Mouse (Mus musculus) forebrain, embryonic 13.5 days (tissue): Measurements from ENCODE around the gene Tssk2. TPM values are rescaled to one million over a fixed set of nuclear protein-coding genes. Genes with fewer than 3 reads are reported as not detected.

ENCODE experiments used
- ATAC-seq: fragments of 200-750 bp; cut with Nextera tagmentation; 2 replicates; pipeline ENCODE4 v1.8.0; 2017
- H3K27ac ChIP-seq: fragments of 300-500 bp; sonication (generic); 2 replicates; pipeline ENCODE4 v1.5.1; 2015; ENCODE audit warnings: inconsistent platforms, mild to moderate bottlenecking, moderate library complexity
- H3K27me3 ChIP-seq: fragments of 300-500 bp; sonication (generic); 2 replicates; pipeline ENCODE4 v1.6.1; 2015; ENCODE audit warnings: mild to moderate bottlenecking, inconsistent platforms
- H3K36me3 ChIP-seq: fragments of 300-500 bp; sonication (generic); 2 replicates; pipeline ENCODE4 v1.6.1; 2015; ENCODE audit warnings: mild to moderate bottlenecking, inconsistent platforms; ENCODE audit not compliant: poor library complexity, severe bottlenecking
- H3K4me1 ChIP-seq: fragments of 300-500 bp; sonication (generic); 2 replicates; pipeline ENCODE4 v1.6.1; 2015; ENCODE audit warnings: inconsistent platforms
- H3K4me2 ChIP-seq: fragments of 300-500 bp; sonication (generic); 2 replicates; pipeline ENCODE4 v1.6.1; 2015; ENCODE audit warnings: inconsistent platforms, mild to moderate bottlenecking, moderate library complexity
- H3K4me3 ChIP-seq: fragments of 300-500 bp; sonication (generic); 2 replicates; pipeline ENCODE4 v1.5.1; 2015; ENCODE audit warnings: mild to moderate bottlenecking, inconsistent platforms
- H3K9ac ChIP-seq: fragments of 300-500 bp; sonication (generic); 2 replicates; pipeline ENCODE4 v1.6.1; 2015; ENCODE audit warnings: mild to moderate bottlenecking, inconsistent platforms
- H3K9me3 ChIP-seq: fragments of 300-500 bp; sonication (generic); replicated peaks from 2 replicates; pipeline ENCODE4 v1.6.1; 2016; ENCODE audit warnings: inconsistent platforms
- WGBS: fragments of 180-500 bp; shearing (Covaris S2); methylation state at CpG from one replicate; pipeline ENCODE4 v1.1.7; 2015; 5-methylcytosine and 5-hydroxymethylcytosine counted together
- polyA plus RNA-seq: library from polyadenylated mRNA; unstranded; fragments of >200 nt; fragmentation: Nextera tagmentation; extraction: Ambion mirVana; gene quantifications from 2 replicates; pipeline ENCODE4 v1.2.1, GENCODE M21; 2015

Tssk2 gene
- not detected in 2 replicates for polyA plus RNA-seq

DNA sequence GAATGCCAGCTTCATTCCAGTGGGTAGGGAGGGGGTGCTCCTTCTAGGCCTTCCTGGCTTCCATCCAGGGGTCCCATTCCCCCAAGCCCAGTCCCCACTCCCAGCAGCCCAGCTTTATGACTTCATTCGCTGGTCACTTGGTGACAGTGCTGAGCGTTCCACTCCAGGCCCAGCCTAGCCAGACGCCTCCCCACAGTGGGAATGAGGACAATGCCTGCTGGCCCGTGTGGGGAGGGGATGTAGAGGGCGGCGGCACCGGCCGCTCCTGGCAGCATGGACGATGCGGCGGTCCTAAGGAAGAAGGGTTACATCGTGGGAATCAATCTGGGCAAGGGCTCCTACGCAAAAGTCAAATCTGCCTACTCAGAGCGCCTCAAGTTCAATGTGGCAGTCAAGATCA, at the start of gene Tssk2, which contains the start of gene Dgcr2:
Tssk2 (plus strand) TSS at position 176 of the 400 bp plus-strand sequence.
Dgcr2 (minus strand) TSS at position 101 of the 400 bp plus-strand sequence.
- H3K4me3 ChIP-seq: no peak within 1 kb of the TSS
- 90% methylated on average over 14 of the region's 14 CpGs for WGBS
- H3K9me3 ChIP-seq: no peaks in the 10 kb centered on the region
- H3K4me2 ChIP-seq: no peak within 1 kb of the TSS
- peaks cover 52% of the 10 kb centered on the region for H3K36me3 ChIP-seq
- H3K9ac ChIP-seq: no peak within 1 kb of the TSS
- 0 out of 2 replicates have a peak, but pooled peaks cover 3% of the 10 kb centered on the region for H3K27me3 ChIP-seq
- H3K27ac ChIP-seq: no peak within 1 kb of the TSS
- ATAC-seq: no peak
- no peaks in the 10 kb centered on the region for H3K4me1 ChIP-seq

DNA sequence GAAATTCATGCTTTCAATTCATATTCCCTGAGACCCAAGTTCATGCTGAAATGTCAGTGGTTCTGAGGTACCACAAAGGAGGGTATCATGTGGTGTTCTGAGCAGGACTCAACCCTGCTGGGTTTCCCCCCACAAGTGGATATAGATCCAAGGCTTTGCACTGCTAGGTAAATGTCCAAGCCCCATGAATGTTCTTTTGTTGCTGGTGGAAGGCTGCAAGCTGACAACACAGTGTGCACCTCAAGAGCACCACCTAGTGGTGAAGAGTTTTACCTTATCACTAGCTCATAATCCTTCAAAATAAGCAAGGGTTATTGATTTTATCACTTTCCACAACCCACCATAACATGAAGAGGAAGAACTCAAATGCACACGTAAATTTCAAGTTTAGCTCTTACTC, 49.5 kb upstream of the Tssk2 start:
- H3K4me1 ChIP-seq: no peaks in the 10 kb centered on the region
- H3K36me3 ChIP-seq: peaks cover 92% of the 10 kb centered on the region
- no peaks in the 10 kb centered on the region for H3K27me3 ChIP-seq
- ATAC-seq: 0 out of 2 replicates have a peak, but pooled peaks have one; percentile 55
- H3K27ac ChIP-seq: peak overlapping the region; percentile 45
- H3K4me3 ChIP-seq: no peak overlapping the region
- no peaks in the 10 kb centered on the region for H3K9me3 ChIP-seq
- H3K9ac ChIP-seq: 0 out of 2 replicates have a peak overlapping the region, but pooled peaks have one; percentile 12
- H3K4me2 ChIP-seq: no peak overlapping the region
- 20% methylated on average over 1 of the region's 1 CpGs for WGBS

DNA sequence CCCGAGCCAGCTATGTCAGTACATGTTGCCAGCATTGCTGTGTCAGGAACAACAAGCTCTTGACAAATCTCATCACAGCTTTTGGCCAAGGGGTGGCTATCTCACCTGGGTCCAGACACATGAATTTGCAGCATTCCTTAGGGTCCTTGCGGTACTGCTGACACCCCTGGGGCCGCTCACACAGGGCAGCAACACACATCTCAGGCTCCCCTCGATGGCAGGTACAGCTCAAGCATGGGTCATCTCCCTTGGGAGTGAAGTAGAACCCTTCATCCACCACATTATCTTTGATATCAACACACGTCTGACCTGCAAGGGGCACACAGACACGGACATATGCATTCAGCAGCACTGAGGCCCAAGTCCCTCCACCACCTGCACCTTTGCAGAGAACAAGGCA, 49.0 kb upstream of the Tssk2 start:
- WGBS: 91% methylated on average over 6 of the region's 6 CpGs
- Histone ChIP-seq H3K4me3 (no peak overlapping the region), H3K27me3 (no peaks in the 10 kb centered on the region), H3K27ac (no peak overlapping the region), H3K9ac (no peak overlapping the region), H3K9me3 (no peaks in the 10 kb centered on the region), H3K36me3 (peaks cover 92% of the 10 kb centered on the region), H3K4me2 (no peak overlapping the region), H3K4me1 (no peaks in the 10 kb centered on the region)
- no peak for ATAC-seq

- no peak for ATAC-seq
- no peak overlapping the region for H3K27ac ChIP-seq
- H3K36me3 ChIP-seq: peaks cover 89% of the 10 kb centered on the region
- H3K4me2 ChIP-seq: no peak overlapping the region
- H3K27me3 ChIP-seq: no peaks in the 10 kb centered on the region
- WGBS: 97% methylated on average over 5 of the region's 5 CpGs
- H3K9ac ChIP-seq: no peak overlapping the region
- H3K9me3 ChIP-seq: no peaks in the 10 kb centered on the region
- no peaks in the 10 kb centered on the region for H3K4me1 ChIP-seq
- H3K4me3 ChIP-seq: no peak overlapping the region
Observed at GRCm38 (mm10) chr16:17851331-17851730, 47.1 kb upstream of the Tssk2 start.

DNA sequence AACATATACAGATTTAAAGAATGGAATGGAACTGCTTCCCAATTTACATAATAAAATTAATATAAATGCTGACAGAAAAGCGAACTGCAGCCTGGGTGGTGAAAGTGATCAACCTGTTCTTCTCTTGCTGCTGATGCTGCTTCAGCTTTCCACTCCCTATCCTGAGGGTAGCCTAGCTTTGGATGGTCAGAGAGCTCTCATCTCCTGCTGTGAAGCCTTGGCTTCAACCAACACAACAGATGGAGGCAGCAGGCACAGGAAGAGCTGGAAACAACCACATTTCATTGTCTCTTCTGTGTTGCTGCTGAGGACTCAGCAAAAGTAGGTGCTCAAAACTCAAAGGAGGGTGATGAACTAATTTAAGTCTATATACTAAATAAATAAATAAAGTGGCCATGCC, 46.6 kb upstream of the Tssk2 start:
- no peak overlapping the region for H3K9ac ChIP-seq
- 95% methylated on average over 1 of the region's 1 CpGs for WGBS
- ATAC-seq: no peak
- H3K4me2 ChIP-seq: no peak overlapping the region
- no peaks in the 10 kb centered on the region for H3K9me3 ChIP-seq
- no peaks in the 10 kb centered on the region for H3K27me3 ChIP-seq
- no peak overlapping the region for H3K4me3 ChIP-seq
- H3K27ac ChIP-seq: no peak overlapping the region
- H3K36me3 ChIP-seq: peaks cover 89% of the 10 kb centered on the region
- no peaks in the 10 kb centered on the region for H3K4me1 ChIP-seq

- 86% methylated on average over 2 of the region's 2 CpGs for WGBS
- Histone ChIP-seq H3K9ac (no peak overlapping the region), H3K27me3 (no peaks in the 10 kb centered on the region), H3K4me2 (no peak overlapping the region), H3K4me1 (no peaks in the 10 kb centered on the region), H3K27ac (no peak overlapping the region), H3K36me3 (peaks cover 90% of the 10 kb centered on the region), H3K4me3 (no peak overlapping the region), H3K9me3 (no peaks in the 10 kb centered on the region)
- no peak for ATAC-seq
Observed at GRCm38 (mm10) chr16:17853263-17853662, 45.2 kb upstream of the Tssk2 start.

DNA sequence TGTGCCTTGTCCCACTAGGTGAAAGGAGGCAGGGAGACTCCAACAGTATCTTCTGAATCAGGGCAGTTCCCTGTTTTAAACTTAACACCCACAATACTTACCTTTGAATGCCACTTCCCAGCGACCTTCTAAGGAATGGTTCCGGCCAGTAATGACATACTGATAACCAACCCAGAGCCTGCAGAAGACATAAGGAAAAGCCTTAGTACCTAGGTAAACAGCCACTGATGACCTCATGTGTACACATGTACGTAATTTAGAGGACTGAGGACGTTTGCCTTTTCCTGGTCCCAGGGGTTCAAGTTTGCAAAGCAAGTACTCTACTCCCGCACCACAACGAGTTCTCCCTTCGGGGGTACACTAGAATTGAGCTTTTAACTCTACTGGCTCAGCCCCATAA, 41.3 kb upstream of the Tssk2 start:
- 92% methylated on average over 7 of the region's 7 CpGs for WGBS
- no peak for ATAC-seq
- Histone ChIP-seq H3K4me1 (no peaks in the 10 kb centered on the region), H3K36me3 (peaks cover 89% of the 10 kb centered on the region), H3K4me2 (no peak overlapping the region), H3K9ac (no peak overlapping the region), H3K9me3 (no peaks in the 10 kb centered on the region), H3K27ac (no peak overlapping the region), H3K27me3 (no peaks in the 10 kb centered on the region), H3K4me3 (no peak overlapping the region)

- Histone ChIP-seq H3K27ac (no peak overlapping the region), H3K4me2 (no peak overlapping the region), H3K9ac (no peak overlapping the region), H3K9me3 (no peaks in the 10 kb centered on the region), H3K36me3 (peaks cover 84% of the 10 kb centered on the region), H3K27me3 (no peaks in the 10 kb centered on the region), H3K4me3 (no peak overlapping the region), H3K4me1 (no peaks in the 10 kb centered on the region)
- no peak; the same call in 1 of the 2 replicates for ATAC-seq
Observed at GRCm38 (mm10) chr16:17858592-17858991, 39.8 kb upstream of the Tssk2 start.

DNA sequence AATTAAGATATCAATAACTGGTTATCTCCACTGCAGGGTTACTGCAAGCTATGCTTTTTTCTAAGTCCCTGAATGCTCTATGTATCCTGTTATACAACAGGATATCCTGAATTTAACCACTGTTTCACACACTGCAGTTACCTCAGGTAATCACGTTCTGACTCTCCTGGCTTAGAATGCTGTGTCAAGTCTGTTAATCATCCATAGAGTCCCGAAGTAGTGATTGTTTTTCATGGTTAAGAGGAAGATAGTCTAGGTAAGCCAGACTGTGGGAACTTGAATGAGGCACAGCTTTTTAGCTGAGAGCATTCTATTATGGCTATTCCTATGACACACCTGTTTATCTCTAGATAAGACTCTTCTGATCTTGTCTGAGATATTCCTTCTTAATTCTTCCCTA, 33.1 kb upstream of the Tssk2 start:
- no peak for ATAC-seq
- 89% methylated on average over 2 of the region's 2 CpGs for WGBS
- no peak overlapping the region for H3K27ac ChIP-seq
- no peak overlapping the region for H3K4me3 ChIP-seq
- no peaks in the 10 kb centered on the region for H3K9me3 ChIP-seq
- H3K36me3 ChIP-seq: peaks cover 64% of the 10 kb centered on the region
- no peak overlapping the region for H3K9ac ChIP-seq
- H3K27me3 ChIP-seq: no peaks in the 10 kb centered on the region
- no peak overlapping the region for H3K4me2 ChIP-seq
- no peaks in the 10 kb centered on the region for H3K4me1 ChIP-seq

DNA sequence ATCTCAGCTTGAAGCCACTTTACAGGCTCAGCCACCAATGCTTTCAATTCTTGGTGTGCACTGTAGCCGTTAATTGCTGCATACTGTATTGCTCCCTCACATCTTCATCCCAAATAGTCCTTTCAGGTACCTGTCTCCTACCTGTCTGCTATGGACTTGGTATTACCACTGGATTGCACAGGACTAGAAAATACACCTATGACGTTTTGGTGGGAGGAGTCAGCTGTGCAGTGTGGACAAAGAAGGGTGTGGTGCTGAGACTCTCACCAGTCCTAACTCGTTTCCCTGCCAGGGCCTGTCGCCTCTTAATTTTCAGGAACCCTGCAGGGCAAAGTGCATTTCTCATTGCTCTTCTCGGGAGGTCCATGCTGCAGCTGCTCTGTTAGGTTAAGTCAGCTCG, 32.7 kb upstream of the Tssk2 start:
- Histone ChIP-seq H3K4me3 (no peak overlapping the region), H3K27ac (no peak overlapping the region), H3K9me3 (no peaks in the 10 kb centered on the region), H3K27me3 (no peaks in the 10 kb centered on the region), H3K4me2 (no peak overlapping the region), H3K36me3 (peaks cover 62% of the 10 kb centered on the region), H3K4me1 (no peaks in the 10 kb centered on the region), H3K9ac (no peak overlapping the region)
- no peak for ATAC-seq
- WGBS: 71% methylated on average over 6 of the region's 6 CpGs

GRCm38 (mm10) chr16:17871248-17871647, 27.2 kb upstream of the Tssk2 start:
- Histone ChIP-seq H3K36me3 (peaks cover 52% of the 10 kb centered on the region), H3K4me1 (no peaks in the 10 kb centered on the region), H3K4me2 (no peak overlapping the region), H3K27me3 (no peaks in the 10 kb centered on the region), H3K4me3 (no peak overlapping the region), H3K9ac (no peak overlapping the region), H3K9me3 (no peaks in the 10 kb centered on the region), H3K27ac (no peak overlapping the region)
- ATAC-seq: no peak
- WGBS: 88% methylated on average over 5 of the region's 5 CpGs

DNA sequence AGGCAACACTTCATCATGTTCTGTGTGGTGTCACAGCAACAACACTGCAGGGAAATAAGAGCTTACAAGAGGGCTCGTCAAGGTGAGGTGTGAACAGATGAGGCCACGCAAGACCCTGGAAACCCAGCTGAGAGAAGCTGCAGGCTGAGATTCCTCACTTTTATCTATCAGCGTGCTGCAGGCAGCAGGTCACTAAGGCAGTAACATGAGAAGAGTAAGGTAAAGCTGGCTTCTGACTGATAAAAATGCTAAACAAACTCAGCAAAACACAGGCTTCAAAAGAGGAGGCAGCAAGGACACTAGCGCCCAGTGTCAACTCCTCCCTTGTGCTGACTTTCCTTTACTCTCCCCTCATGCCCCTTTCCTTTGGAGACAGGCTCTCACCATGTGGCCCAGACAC, 25.4 kb upstream of the Tssk2 start:
- Histone ChIP-seq H3K27ac (no peak overlapping the region), H3K9me3 (no peaks in the 10 kb centered on the region), H3K4me2 (no peak overlapping the region), H3K4me1 (no peaks in the 10 kb centered on the region), H3K36me3 (peaks cover 54% of the 10 kb centered on the region), H3K9ac (no peak overlapping the region), H3K27me3 (no peaks in the 10 kb centered on the region), H3K4me3 (no peak overlapping the region)
- no peak for ATAC-seq
- WGBS: 78% methylated on average over 4 of the region's 4 CpGs

DNA sequence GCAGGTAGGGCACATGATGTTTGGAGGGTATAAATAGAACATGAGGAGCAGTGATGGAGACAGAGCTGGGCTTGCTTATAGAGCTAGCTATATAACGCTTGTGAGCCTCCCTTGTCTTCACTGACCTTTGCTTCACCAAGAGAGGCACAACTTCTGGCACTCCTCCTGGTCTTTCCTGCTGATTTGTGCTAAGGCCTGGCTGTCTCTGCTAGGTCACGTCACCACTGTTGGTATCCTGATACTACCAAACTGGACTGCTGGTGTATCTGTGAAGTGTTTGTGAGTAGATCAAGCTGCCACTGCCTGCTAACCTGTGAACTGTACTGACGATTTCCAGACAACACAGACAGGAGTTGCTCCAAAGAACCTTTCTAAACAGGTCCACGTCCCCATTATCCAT, 23.3 kb upstream of the Tssk2 start:
- no peaks in the 10 kb centered on the region for H3K9me3 ChIP-seq
- no peak overlapping the region for H3K9ac ChIP-seq
- peaks cover 48% of the 10 kb centered on the region for H3K36me3 ChIP-seq
- no peaks in the 10 kb centered on the region for H3K4me1 ChIP-seq
- 90% methylated on average over 4 of the region's 4 CpGs for WGBS
- no peaks in the 10 kb centered on the region for H3K27me3 ChIP-seq
- H3K4me2 ChIP-seq: no peak overlapping the region
- no peak for ATAC-seq
- no peak overlapping the region for H3K4me3 ChIP-seq
- no peak overlapping the region for H3K27ac ChIP-seq
